In the genomic region with DNA sequence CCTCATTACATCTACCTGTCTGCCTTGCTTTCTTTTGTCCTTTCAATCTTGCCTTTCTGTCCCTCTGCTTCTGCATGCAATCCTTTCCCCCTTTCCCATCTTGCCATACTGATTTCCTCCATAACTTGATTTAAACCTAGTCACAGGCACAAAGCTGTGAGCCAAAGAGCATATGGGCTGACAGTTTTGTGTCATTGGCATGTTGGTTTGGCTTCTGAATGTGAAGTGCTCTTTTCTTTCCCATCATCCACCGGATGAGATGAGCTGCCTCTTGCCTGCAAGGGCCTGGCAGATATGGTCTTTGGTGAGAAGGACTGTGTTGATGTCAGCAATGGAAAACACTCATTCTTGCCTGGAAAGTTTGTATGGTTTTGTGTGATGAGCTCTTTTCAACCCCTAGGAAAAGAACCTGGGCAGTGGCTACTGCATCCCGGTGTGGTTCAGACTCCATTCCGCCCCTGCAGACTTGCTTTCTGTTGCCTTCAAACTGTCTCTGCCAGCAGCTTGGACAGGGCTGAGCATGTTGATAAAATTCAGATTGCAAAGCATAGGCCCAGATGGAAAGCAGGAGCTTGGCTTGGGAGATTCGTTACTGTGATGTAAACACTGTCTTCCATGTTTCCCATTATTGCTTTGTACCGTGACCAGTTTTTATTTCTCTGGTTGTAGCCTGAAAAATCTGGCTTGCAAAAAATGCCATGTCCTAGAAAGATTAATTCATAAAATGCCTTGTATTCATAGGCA, we compare ENCODE assay signal across 21 mouse cellular contexts.
"Had no signal": no experiment of that assay in that cellular context is flagged by ENCODE, and none has a peak within 500 bp of the region (broad histone marks: within the 10 kb centered on the region; RNA-seq: fewer than 3 reads in every experiment).

No protein-coding gene starts in this region.

- DNase-seq: kidney, adult 11 months; kidney, adult 8-10 months; kidney, postnatal 10 days; kidney, postnatal 36 days; layer of hippocampus, adult 9-11 months; liver, postnatal 0 days; lung, embryonic 14.5 days; right cerebral cortex, adult 18-20 months; right cerebral cortex, postnatal 14 days; right cerebral cortex, postnatal 4 days; thymus, postnatal 25 days had no signal

- H3K27me3 ChIP-seq: kidney, embryonic 15.5 days; midbrain, embryonic 12.5 days; midbrain, embryonic 15.5 days; neural tube, embryonic 12.5 days; neural tube, embryonic 15.5 days had no signal

- H3K4me1 ChIP-seq: kidney, embryonic 15.5 days; midbrain, embryonic 12.5 days; midbrain, embryonic 15.5 days; neural tube, embryonic 12.5 days; neural tube, embryonic 15.5 days had no signal

- H3K9me3 ChIP-seq: kidney, embryonic 15.5 days; midbrain, embryonic 12.5 days; midbrain, embryonic 15.5 days; neural tube, embryonic 12.5 days; neural tube, embryonic 15.5 days had no signal

- H3K4me3 ChIP-seq: kidney, embryonic 15.5 days; left cerebral cortex, adult 2 months; midbrain, embryonic 12.5 days; midbrain, embryonic 15.5 days; neural tube, embryonic 12.5 days; neural tube, embryonic 15.5 days had no signal

- H3K9ac ChIP-seq: kidney, embryonic 15.5 days; liver, embryonic 14.5 days; liver, postnatal 0 days; lung, embryonic 14.5 days; midbrain, embryonic 12.5 days; midbrain, embryonic 15.5 days; neural tube, embryonic 12.5 days; neural tube, embryonic 15.5 days had no signal

- H3K27ac ChIP-seq: kidney, embryonic 15.5 days; left cerebral cortex, adult 2 months; liver, embryonic 14.5 days; macrophage; midbrain, embryonic 12.5 days; midbrain, embryonic 15.5 days; neural tube, embryonic 12.5 days; neural tube, embryonic 15.5 days had no signal

- ATAC-seq: liver, postnatal 0 days; lung, postnatal 0 days; midbrain, embryonic 15.5 days had no signal

- H3K36me3 ChIP-seq: kidney, embryonic 15.5 days; midbrain, embryonic 12.5 days; midbrain, embryonic 15.5 days; neural tube, embryonic 12.5 days; neural tube, embryonic 15.5 days had no signal

- H3K4me2 ChIP-seq: kidney, embryonic 15.5 days; liver, embryonic 11.5 days; lung, embryonic 14.5 days; midbrain, embryonic 12.5 days; midbrain, embryonic 15.5 days; neural tube, embryonic 12.5 days; neural tube, embryonic 15.5 days had no signal
